Mouse (Mus musculus): ENCODE measurements around the gene Fam160a1.

The Fam160a1 gene

DNA sequence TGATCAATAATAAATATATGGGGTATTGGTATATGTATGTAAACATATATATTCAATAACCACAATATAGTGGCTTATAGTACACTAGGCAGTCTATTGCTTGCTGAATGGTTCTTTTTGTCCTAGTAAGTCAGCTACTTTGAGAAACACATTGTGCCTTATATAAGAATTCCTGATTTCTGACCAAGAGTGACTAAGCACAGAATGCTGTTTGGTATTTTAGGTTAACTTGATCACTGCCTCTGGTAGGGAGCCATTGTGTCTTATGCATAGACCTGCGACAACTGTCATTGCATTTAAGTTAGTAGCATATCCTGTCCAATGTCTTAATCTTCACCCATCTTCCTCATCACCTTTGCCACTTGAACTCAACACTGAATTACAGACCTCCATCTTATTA, 197.3 kb downstream of the Fam160a1 start:
- DNase-seq: no peak

DNA sequence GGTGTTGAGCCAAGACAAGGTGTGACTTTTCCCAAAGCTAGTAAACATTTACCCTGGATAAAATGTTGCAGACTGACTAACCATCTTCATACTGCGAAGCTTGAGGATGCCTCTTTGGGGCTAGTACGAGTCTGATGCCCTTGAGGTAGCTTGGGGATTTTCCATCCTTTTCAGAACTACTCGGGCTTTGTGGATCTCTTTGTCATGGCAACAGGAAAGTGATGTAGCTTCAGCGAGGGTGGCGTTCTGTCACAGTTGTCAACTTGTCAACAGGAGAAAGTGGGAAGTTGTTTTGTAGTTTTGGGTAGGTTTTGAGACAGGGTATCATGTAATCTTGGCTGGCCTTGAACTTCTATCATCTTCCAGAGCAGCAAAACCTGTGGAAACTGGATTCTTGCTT, 197.7 kb downstream of the Fam160a1 start:
- DNase-seq: no peak

DNA sequence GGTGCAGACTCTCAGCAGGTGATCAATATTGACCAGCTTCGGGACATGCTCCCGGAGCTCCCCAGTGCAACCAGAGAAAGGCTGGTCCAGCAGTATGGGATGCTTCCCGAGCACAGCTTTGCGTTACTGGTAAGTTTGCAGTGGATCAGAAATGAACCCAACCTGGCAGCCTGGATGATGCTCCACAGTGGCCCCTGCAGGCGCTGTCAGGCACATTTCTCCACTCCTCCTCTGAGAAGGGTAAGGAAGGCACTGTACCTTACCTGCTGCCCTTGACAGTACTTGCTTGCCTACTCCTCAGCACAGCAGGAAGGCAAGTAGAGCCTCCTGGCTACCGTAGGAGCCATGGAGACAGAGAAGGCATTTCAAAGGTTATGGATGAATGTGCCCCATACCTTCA, 198.2 kb downstream of the Fam160a1 start:
- no peak for DNase-seq

DNA sequence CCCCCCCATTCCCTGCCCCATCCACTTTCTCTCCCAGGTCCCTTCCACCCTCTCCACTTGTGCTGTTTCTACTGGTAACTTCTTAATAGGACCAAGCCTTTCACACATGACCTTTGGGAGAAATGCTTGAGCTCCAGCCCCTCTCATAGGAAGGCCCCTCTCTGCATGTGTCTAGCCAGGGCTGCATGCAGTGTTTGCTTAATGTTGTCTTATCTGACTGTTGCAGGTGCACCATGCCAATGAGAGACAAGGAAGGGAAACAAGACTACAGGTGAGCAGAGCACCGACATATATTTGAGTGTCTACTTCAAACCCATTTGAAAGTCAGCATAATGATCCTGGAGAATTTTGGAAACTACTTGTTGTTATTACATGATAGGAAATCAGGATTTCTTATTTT, 200.7 kb downstream of the Fam160a1 start:
- DNase-seq: no peak

Measured in right cerebral cortex, postnatal 4 days (tissue).